Mouse (Mus musculus): ENCODE results near the gene H2-K1.
"Not testable (repeated sequence)": the region's sequence is repeated elsewhere in the genome, so short reads cannot be mapped to it uniquely, and the experiment has no call there.

The H2-K1 gene

DNA sequence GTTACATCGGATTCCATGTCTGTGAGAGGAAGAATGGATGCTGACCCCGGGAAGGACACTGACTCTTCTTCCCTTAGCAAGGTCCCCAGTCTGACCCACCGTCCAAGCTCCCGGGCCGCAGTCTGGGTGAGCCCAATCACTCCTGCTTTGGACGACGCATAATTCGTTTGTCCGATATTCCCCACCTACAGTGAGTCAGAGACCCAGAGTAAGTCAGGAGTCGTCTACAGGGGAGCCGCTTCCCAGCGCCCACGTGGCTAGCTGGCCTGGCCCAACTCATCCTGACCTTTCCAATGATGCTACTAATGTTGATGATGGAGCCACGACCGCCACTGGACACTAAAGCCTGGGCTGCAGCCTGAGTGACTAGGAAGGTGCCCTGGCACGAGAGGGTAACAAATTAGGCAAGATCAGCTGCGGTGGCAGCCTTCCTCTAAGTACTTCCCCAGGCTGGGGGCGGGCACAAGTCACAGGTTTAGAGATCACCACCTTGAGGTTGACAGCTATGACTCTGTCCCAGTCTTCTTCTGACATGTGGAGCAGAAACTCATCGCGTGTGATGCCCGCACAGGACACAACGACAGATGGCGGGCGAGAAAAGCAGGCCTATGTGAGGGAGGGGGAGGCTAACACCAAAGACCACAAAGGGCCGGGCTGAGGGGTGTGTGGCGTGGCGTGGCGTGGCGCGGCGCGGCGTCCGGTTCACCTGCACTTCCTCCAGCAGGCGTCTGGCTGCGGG lies 26.9 kb upstream of the H2-K1 start:
- DNase-seq (ENCODE audit: low spot score in 2 of 2): no peak

DNA sequence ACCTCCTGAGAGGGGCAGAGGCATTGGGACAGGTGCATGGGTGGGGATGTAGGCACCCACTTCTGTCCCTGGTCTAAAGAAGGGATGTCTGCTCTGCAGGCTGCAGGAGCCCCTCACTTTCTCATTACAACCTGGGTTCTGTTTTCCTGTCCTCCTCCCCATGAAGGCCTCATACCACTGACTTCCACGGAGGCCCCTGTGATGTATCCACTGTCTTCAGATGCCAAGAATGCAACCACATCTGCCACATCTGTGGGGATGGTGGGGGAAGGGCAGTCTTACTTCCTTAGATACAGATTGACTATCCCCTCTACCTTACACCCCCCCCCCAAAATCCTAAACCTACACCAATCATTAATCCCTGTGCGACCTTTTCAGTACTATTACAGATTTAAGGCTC lies 26.1 kb upstream of the H2-K1 start:
- no peak for DNase-seq (ENCODE audit: low spot score in 2 of 2)

- DNase-seq (ENCODE audit: low spot score in 2 of 2): no peak
These were observed 25.6 kb upstream of the H2-K1 start for GRCm38 (mm10) chr17:34025756-34026151.

GRCm38 (mm10) chr17:34024861-34025755 lies 25.0 kb upstream of the H2-K1 start:
- DNase-seq (ENCODE audit: low spot score in 2 of 2): no peak

DNA sequence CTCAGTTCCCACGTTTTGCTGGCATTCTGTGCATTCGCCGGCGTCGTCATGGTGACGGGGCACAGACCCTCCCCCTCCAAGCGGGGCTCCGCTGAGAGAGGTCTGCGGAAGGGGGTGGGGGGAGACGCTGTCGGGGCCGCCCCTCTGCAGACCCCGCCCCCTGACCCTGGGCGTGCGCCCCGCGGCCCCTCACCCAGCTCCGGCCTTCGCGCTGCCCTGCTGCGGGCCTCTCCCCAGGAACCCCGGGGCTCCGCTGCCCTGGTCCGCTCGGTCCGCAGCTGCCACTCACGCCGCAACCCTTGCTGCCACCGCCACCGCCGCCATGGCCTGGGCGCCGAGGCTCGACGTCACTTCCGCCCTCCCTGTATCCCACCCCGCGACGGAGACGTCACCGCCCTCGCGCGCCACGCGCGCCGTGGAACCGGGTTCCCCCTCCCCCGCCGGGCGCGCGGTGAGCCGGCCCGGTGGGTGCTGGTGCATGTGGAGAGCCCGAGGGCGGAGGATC lies 24.2 kb upstream of the H2-K1 start, which contains the start of gene Ring1:
Gene Ring1 (minus strand): TSS at position 364 of the 505 bp plus-strand sequence.
- DNase-seq (ENCODE audit: low spot score in 2 of 2): peak; percentile 89 to 93

DNA sequence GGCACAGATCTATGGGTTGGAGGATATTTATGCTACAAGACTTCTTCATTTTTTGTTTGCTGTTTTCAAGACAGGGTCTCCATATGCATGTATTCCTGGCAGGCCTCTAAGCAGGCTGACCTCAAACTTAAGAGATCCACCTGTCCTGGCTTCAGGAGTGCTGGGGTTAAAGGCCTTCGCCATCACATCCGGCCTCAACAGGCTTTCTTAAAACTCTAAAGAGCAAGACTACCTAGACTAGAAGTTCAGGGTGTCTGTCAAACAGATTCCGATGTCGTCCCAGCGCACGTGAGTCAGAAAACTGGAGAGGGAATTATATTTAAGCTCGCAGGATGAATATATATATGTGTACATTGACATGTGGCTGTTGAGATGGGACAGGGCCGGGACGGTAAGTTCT lies 23.5 kb upstream of the H2-K1 start:
- DNase-seq (ENCODE audit: low spot score in 2 of 2): no peak

- no peak for DNase-seq (ENCODE audit: low spot score in 2 of 2)
These were observed 22.8 kb upstream of the H2-K1 start for GRCm38 (mm10) chr17:34022987-34023386.

GRCm38 (mm10) chr17:34022414-34022783 lies 22.3 kb upstream of the H2-K1 start:
- DNase-seq (ENCODE audit: low spot score in 2 of 2): no peak

DNA sequence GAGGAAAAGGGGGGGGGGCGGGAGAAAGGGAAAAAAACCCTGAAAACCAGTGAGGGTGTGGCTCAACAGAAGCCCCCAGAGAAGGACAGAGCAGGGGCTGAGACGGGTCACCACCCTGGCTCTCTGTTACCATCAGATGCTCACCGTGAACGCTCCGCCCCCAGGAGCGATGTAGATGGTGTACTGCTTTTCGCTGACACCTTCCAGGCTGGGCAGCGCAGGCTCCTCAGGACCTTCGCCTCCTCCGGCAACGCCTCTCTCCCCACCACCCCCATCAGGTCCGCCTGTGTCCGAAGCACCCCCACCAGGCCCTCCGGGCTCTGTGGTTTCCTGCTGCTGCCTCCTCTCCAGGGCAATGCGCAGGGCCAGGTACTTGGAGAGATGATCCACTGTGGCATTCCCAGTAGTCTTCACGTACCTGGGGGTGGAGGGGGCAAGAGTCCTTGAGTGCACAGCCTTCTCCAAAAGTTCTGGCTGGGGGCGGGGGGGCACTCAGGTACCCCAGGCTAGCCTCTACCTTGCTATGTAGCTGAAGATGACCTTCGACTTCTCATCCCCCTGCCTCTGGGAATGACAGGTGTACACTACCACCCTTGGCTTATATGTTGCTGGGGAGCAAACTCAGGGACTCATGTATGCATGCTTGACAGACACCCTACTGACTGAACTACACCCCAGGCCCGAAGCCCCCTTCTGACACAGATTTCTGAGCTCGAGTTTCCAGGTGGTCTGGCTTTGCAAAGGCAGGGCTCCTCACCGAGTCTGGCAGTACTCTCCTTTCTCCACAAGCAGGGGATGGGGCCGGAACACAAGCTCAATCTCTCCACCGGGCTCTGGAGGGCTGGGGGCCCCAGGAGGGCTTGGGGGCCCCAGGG lies 21.6 kb upstream of the H2-K1 start:
- DNase-seq (ENCODE audit: low spot score in 2 of 2): no peak

- DNase-seq (ENCODE audit: low spot score in 2 of 2): no peak
These were observed 13.3 kb upstream of the H2-K1 start for GRCm38 (mm10) chr17:34013436-34013835.

DNA sequence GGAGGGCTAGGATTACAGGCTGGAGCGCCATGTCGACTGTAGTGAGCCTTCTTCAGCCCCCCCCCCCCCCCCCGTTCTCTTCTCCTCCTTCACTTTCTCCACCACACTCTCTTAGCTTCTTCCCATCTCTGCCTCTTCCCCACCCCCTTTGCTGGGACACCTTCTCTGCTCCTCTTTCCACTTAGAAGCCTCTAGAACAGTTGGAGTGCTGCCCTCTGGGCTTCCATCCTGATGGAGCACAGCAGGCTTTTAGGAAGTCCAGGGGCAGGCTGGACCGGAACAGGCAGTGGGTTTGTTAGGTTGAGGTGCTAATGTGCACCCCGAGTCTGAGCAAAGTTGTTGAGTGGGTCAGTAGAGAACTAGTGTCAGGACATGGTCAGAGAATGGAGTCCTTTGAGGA lies 10.0 kb upstream of the H2-K1 start:
- DNase-seq (ENCODE audit: low spot score in 2 of 2): no peak

- no peak for DNase-seq (ENCODE audit: low spot score in 2 of 2)
These were observed 6.4 kb upstream of the H2-K1 start for GRCm38 (mm10) chr17:34006570-34006969.

GRCm38 (mm10) chr17:34003426-34003825 lies 3.3 kb upstream of the H2-K1 start:
- DNase-seq (ENCODE audit: low spot score in 2 of 2): no peak

- not testable (repeated sequence) for DNase-seq (ENCODE audit: low spot score in 2 of 2)
These were observed 649 bp upstream of the H2-K1 start for GRCm38 (mm10) chr17:34000796-34001195.

GRCm38 (mm10) chr17:33999341-34000149 lies 602 bp downstream of the H2-K1 start:
- no peak for DNase-seq (ENCODE audit: low spot score in 2 of 2)

- not testable (repeated sequence) for DNase-seq (ENCODE audit: low spot score in 2 of 2)
These were observed 1.4 kb downstream of the H2-K1 start for GRCm38 (mm10) chr17:33998697-33999096.

- not testable (repeated sequence) for DNase-seq (ENCODE audit: low spot score in 2 of 2)
These were observed 3.1 kb downstream of the H2-K1 start for GRCm38 (mm10) chr17:33997025-33997424.

DNA sequence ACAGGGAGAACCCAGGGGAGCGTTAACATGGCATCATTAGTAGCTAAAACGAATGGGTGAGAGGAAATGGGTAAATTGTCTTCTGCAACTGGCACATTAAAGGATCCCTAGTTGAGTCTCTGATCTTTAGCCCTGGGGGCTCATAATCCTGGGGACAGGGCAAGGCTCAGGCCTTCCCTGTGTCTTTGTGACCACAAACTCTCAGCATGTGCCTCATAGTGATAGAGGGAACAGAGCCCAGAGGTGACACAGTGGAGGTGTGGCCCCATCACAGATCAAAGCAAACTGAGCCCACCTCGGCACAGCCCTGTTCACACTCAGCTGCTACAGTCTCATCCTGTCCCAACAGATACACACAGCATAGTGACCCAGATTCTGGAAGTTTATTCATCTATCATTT lies 4.5 kb downstream of the H2-K1 start:
- DNase-seq (ENCODE audit: low spot score in 2 of 2): no peak

DNA sequence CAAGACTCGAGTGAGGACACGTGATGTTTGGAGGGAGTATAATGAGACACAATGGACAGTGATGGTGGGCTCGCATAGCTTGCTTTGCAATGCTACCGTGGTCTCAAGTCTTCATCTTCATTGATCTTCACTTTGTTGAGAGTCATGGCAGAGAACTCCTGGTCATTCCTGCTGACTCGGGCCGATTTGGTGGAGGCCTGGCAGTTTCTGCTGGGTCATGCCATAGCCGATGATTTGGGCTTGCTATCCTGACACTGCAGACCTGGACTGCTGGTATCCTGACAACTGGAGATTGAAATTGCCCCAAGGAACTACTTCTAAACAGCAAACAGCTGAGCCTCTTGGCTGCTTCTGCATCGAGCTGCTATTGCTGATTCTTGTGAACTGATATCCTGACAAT lies 5.2 kb downstream of the H2-K1 start:
- DNase-seq (ENCODE audit: low spot score in 2 of 2): no peak

- DNase-seq (ENCODE audit: low spot score in 2 of 2): peak in 1 of 2 experiments; percentile 34
These were observed 8.1 kb downstream of the H2-K1 start for GRCm38 (mm10) chr17:33991788-33992664.
